Mouse (Mus musculus) CH12.LX (cell line): ENCODE measurements at regions not wholly inside any gene's neighbourhood (a gene's known extent, or its start where the extent isn't known, plus 50 kb on each side); places are given as distances from the start of the nearest gene placed in this dataset.

Experiments
- CTCF ChIP-seq, 2 experiments: IDR thresholded peaks in 1 of 2; conservative IDR thresholded peaks in 1 of 2; 2 replicates each; pipeline ENCODE4 v1.5.1; 2011 to 2012; ENCODE audit warnings: low read depth in 2 of 2, low read length in 2 of 2, improper control_type of control experiment in 1 of 2, inconsistent platforms in 1 of 2, mild to moderate bottlenecking in 1 of 2, moderate library complexity in 1 of 2
- EP300 ChIP-seq: IDR thresholded peaks from 2 replicates; pipeline ENCODE4 v1.6.1; 2011; ENCODE audit warnings: low read length, improper control_type of control experiment
- MAFK ChIP-seq: IDR thresholded peaks from 2 replicates; pipeline ENCODE4 v1.6.1; 2011; ENCODE audit warnings: low read length, improper control_type of control experiment; ENCODE audit not compliant: insufficient replicate concordance
- POLR2A ChIP-seq: IDR thresholded peaks from 2 replicates; pipeline ENCODE4 v1.6.1; 2011; ENCODE audit warnings: low read depth, mild to moderate bottlenecking, improper control_type of control experiment, low read length
- POLR2AphosphoS2 ChIP-seq: IDR thresholded peaks from 2 replicates; pipeline ENCODE4 v1.6.1; 2011; ENCODE audit warnings: low read depth, low read length, improper control_type of control experiment

DNA sequence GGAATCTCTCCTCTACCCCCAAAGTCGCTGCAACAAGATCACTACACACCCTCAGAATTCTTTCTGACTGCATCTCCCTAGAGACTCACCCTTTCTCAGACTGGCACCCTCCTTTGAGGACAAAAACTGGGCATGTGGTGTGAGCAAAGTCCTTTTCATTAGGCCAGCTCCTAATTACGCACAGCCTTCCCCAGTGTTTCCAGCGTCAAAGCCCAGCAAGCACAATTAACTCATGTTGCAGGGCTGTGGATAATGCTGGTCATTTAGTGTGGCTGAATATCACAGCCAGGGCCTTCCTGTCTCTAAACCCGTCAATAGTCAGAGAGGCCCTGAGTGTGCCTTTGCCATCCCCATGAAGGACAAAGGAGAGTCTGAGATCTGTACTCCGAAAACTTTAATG is 114.2 kb upstream of the Arhgap5 start:
- no peak for TF ChIP-seq EP300
- no peak for TF ChIP-seq CTCF (conservative IDR thresholded peaks at IDR 0.05 in 1 of 2, IDR thresholded peaks at IDR 0.05 in 1 of 2; ENCODE audit: low read depth in 2 of 2, low read length in 2 of 2)
- no peak for TF ChIP-seq POLR2AphosphoS2
- no peak for TF ChIP-seq POLR2A
- no peak for TF ChIP-seq MAFK
